Mouse (Mus musculus) heart, postnatal 36 days (tissue): ENCODE measurements around the gene Mpig6b. TPM values are rescaled to one million over a fixed set of nuclear protein-coding genes. Genes with fewer than 3 reads are reported as not detected.

Source experiments
- DNase-seq, 2 experiments: peaks; one replicate each; pipeline ENCODE4 v3.0.0; 2021 to 2022
- intact Hi-C: fragments of 180-260 bp; cut with DNase I; formaldehyde crosslinking; loops from one replicate; pipeline ENCODE4 v1.15.1; 2025
- total RNA-seq, 2 experiments: library from RNA; stranded (reverse); gene quantifications; 2 replicates each; pipeline ENCODE4 v1.2.3; 2021

The Mpig6b gene
- total RNA-seq, 2 experiments from 2014 or later: 0.42 to 0.49 TPM

- intact Hi-C loops: loop anchor here (1.0 to 5.0 kb wide), 3 partner anchors 24 to 214 kb away; partner anchors contain the start of genes Csnk2b, Gpank1 and Msh5
Observed at GRCm38 (mm10) chr17:35022541-35023060, 43.4 kb downstream of the Mpig6b start.

DNA sequence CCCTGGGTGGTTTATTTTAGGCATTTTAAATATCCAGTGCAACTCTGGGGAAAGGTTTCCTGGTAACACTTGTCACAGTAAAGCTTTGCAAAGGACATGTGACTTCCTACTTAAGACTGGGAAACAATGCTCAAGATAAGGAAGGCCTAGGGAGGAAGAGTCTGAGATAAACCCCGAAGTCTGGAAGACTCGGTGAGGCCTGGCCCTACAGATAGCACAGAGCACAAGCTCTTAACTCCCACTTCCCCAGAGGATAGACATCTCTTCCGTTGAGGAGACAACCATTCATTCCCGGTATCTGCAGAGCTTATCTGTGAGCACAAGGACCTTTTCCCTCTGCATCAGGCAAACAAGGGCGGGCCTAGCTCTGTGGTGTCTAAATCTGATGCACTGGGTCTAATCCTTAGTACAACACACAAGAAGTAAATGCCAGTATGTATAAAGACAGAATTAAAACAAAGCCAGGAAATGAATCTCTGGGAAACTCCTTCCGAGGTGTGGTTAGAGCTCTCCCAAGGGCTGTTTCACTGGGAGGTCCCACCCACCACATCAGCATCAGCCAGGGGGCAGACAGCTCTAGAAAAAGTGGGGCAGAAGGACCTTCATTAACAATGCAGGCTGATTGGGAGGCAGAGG is 44.0 kb downstream of the Mpig6b start:
- DNase-seq: peak in 1 of 2 experiments; percentile 56
- intact Hi-C loops: loop anchor here (1.0 to 5.0 kb wide), 7 partner anchors 24 to 215 kb away; partner anchors contain the start of genes Abhd16a, Csnk2b, Ddah2 and Gpank1

More at GRCm38 (mm10) chr17:35022541-35023060, 43.4 kb downstream of the Mpig6b start:
- no peak for DNase-seq

GRCm38 (mm10) chr17:35021163-35021808 is 44.7 kb downstream of the Mpig6b start:
- peak; percentile 92 to 93 for DNase-seq
- intact Hi-C loops: loop anchor here (1.0 to 5.0 kb wide), 5 partner anchors 38 to 101 kb away; partner anchors contain the start of genes Abhd16a, Csnk2b, Ddah2 and Gpank1

GRCm38 (mm10) chr17:35020551-35020950 is 45.4 kb downstream of the Mpig6b start:
- intact Hi-C loops: loop anchor here (2.0 to 5.0 kb wide), 2 partner anchors 68 to 102 kb away; partner anchors contain the start of genes Abhd16a, Csnk2b and Gpank1
- DNase-seq: no peak

- no peak for DNase-seq
- intact Hi-C loops: loop anchor here (2.0 to 5.0 kb wide), 2 partner anchors 69 to 102 kb away; partner anchors contain the start of genes Abhd16a, Csnk2b and Gpank1
Observed at GRCm38 (mm10) chr17:35019894-35020293, 46.1 kb downstream of the Mpig6b start.

DNA sequence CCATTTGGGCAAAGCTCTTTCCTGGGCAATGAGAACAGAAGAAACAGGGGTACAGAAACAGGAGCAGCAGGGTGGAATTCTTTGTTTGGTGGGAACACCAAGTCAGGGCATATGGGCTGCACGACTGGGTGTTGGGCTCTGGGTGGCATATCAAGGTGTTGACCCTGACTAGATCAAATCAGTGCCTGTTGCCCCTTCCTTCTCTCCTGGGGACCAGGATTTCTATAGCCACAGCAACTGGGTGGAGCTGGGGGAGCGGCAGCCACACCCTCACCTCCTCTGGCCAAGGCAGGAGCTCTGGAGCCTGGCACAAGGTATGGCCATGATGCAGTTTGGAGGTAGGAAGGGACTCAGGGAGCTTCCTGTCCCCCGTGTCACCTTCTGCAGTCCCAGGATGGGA is 47.8 kb downstream of the Mpig6b start:
- no peak for DNase-seq
- intact Hi-C loops: no loop called here

DNA sequence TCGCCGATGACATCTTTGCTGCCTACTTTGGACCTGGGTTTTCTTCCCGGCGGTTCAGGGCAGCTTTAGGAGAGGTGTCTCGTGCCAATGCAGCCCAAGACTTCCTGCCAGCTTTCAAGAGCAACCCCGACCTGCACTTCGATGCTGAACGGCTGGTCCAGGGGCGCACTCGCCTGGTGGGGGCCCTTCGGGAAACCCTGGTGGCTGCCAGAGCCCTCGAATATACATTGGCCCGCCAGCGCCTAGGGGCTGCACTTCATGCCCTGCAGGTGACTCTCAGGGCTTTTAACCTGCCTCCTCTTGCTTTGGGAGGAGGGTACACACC is 48.3 kb downstream of the Mpig6b start:
- DNase-seq: no peak
- intact Hi-C loops: no loop called here

GRCm38 (mm10) chr17:35016791-35017705 is 48.9 kb downstream of the Mpig6b start:
- DNase-seq: no peak
- intact Hi-C loops: no loop called here

- DNase-seq: peak in 1 of 2 experiments; percentile 36
- intact Hi-C loops: no loop called here
Observed at GRCm38 (mm10) chr17:35016376-35016775, 49.6 kb downstream of the Mpig6b start, which contains the start of gene Vwa7. Gene Vwa7 (plus strand): TSS chr17:35016579.

GRCm38 (mm10) chr17:35015296-35015695 is 50.7 kb downstream of the Mpig6b start:
- intact Hi-C loops: no loop called here
- no peak for DNase-seq

DNA sequence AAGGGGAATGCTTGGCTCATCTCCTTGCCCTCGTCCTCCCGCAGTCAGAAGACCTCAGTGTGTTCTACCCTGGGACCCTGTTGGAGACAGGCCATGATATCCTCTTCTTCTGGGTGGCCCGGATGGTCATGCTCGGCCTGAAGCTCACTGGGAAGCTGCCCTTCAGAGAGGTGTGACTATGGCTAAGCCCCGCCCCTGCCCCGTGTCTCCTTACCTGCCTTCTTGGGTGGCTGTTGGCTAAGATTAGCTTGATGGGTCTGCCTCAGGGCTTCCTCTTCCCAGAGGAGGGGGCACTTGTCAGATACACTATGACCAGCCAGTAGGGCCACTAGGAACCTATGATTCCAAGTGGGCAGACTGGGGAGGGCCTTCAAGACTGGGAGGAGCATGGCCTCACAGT is 52.8 kb downstream of the Mpig6b start:
- intact Hi-C loops: no loop called here
- DNase-seq: no peak

Other genes with a start within 250 kb of the Mpig6b start
- gene Stk19, start 229.2 kb downstream of the Mpig6b start, total RNA-seq: 10 to 100 TPM in 1 of 2 experiments, 1 to 10 TPM in 1; 10.0 to 11.1 TPM
- 10 to 100 TPM; 12.4 to 17.3 TPM for gene Dxo, start 229.2 kb downstream of the Mpig6b start, total RNA-seq
- 10 to 100 TPM; 22.6 to 24.5 TPM for gene Skiv2l, start 216.0 kb downstream of the Mpig6b start, total RNA-seq
- 10 to 100 TPM; 13.7 to 15.3 TPM for gene Nelfe, start 215.8 kb downstream of the Mpig6b start, total RNA-seq
- gene Cfb, start 203.7 kb downstream of the Mpig6b start, total RNA-seq: 1 to 10 TPM; 4.4 to 7.5 TPM
- 1 to 10 TPM; 7.5 to 7.7 TPM for gene Zbtb12, start 186.7 kb downstream of the Mpig6b start, total RNA-seq
- gene Gm20547, start 184.1 kb downstream of the Mpig6b start, total RNA-seq: not detected
- 1 to 10 TPM; 3.1 to 4.4 TPM for gene C2, start 167.9 kb downstream of the Mpig6b start, total RNA-seq
- gene Ehmt2, start 167.7 kb downstream of the Mpig6b start, total RNA-seq: 10 to 100 TPM; 44.6 to 49.8 TPM
- gene Slc44a4, start 151.7 kb downstream of the Mpig6b start, total RNA-seq: not detected
- 10 to 100 TPM; 13.2 to 16.5 TPM for gene Neu1, start 134.9 kb downstream of the Mpig6b start, total RNA-seq
- 1 to 10 TPM; 2.8 to 4.5 TPM for gene Hspa1b, start 106.9 kb downstream of the Mpig6b start, total RNA-seq
- not detected for gene Gm20481, start 96.3 kb downstream of the Mpig6b start, total RNA-seq
- 1 to 10 TPM; 4.2 to 4.6 TPM for gene Hspa1a, start 94.0 kb downstream of the Mpig6b start, total RNA-seq
- gene Hspa1l, start 93.5 kb downstream of the Mpig6b start, total RNA-seq: 1 to 10 TPM; 7.8 to 9.2 TPM
- gene Lsm2, start 84.3 kb downstream of the Mpig6b start, total RNA-seq: 10 to 100 TPM; 16.0 to 17.4 TPM
- 10 to 100 TPM; 26.7 to 27.4 TPM for gene Vars, start 65.2 kb downstream of the Mpig6b start, total RNA-seq
- gene Vwa7, start 49.6 kb downstream of the Mpig6b start, total RNA-seq: 1 to 10 TPM; 8.4 to 9.3 TPM
- gene Sapcd1, start 38.2 kb downstream of the Mpig6b start, total RNA-seq: not detected
- under 1 TPM; 0.25 to 0.70 TPM for gene Msh5, start 19.4 kb downstream of the Mpig6b start, total RNA-seq
- gene Clic1, start 16.2 kb downstream of the Mpig6b start, total RNA-seq: 10 to 100 TPM; 41.7 to 44.0 TPM
- gene Ddah2, start 7.1 kb downstream of the Mpig6b start, total RNA-seq: 10 to 100 TPM; 27.5 to 27.6 TPM
- gene Ly6g6c, start 796 bp downstream of the Mpig6b start, total RNA-seq: under 1 TPM in 1 of 2 experiments, not detected in 1; 0.56 TPM
- not detected for gene Ly6g6e, start 10.7 kb upstream of the Mpig6b start, total RNA-seq
- gene Ly6g6d, start 11.9 kb upstream of the Mpig6b start, total RNA-seq: under 1 TPM; 0.70 to 0.80 TPM
- gene Ly6g6f, start 19.4 kb upstream of the Mpig6b start, total RNA-seq: not detected
- 10 to 100 TPM; 54.6 to 61.1 TPM for gene Abhd16a, start 23.1 kb upstream of the Mpig6b start, total RNA-seq
- gene Ly6g5c, start 42.1 kb upstream of the Mpig6b start, total RNA-seq: not detected
- gene Ly6g5b, start 49.2 kb upstream of the Mpig6b start, total RNA-seq: not detected
- 1 to 10 TPM; 8.0 to 9.6 TPM for gene Gpank1, start 55.3 kb upstream of the Mpig6b start, total RNA-seq
- gene Csnk2b, start 55.9 kb upstream of the Mpig6b start, total RNA-seq: 100 to 1,000 TPM; 163 to 164 TPM
- gene D17H6S53E, start 60.2 kb upstream of the Mpig6b start, total RNA-seq: 10 to 100 TPM; 25.7 to 26.4 TPM
- not detected for gene Apom, start 65.9 kb upstream of the Mpig6b start, total RNA-seq
- gene Bag6, start 69.0 kb upstream of the Mpig6b start, total RNA-seq: 100 to 1,000 TPM; 243 to 268 TPM
- 100 to 1,000 TPM; 122 to 127 TPM for gene Prrc2a, start 98.7 kb upstream of the Mpig6b start, total RNA-seq
- 1 to 10 TPM; 2.0 to 6.2 TPM for gene Aif1, start 109.9 kb upstream of the Mpig6b start, total RNA-seq
- gene Lst1, start 122.3 kb upstream of the Mpig6b start, total RNA-seq: 1 to 10 TPM; 3.3 to 3.7 TPM
- gene Ltb, start 128.3 kb upstream of the Mpig6b start, total RNA-seq: 1 to 10 TPM; 1.0 to 1.6 TPM
- gene Tnf, start 135.8 kb upstream of the Mpig6b start, total RNA-seq: under 1 TPM; 0.53 to 0.57 TPM
- under 1 TPM in 1 of 2 experiments, not detected in 1; 0.19 TPM for gene Lta, start 139.2 kb upstream of the Mpig6b start, total RNA-seq
- gene Gm16181, start 154.7 kb upstream of the Mpig6b start, total RNA-seq: not detected
- gene Atp6v1g2, start 167.5 kb upstream of the Mpig6b start, total RNA-seq: 1 to 10 TPM; 2.0 to 2.6 TPM
- gene Nfkbil1, start 169.6 kb upstream of the Mpig6b start, total RNA-seq: 1 to 10 TPM; 8.0 to 8.5 TPM
- gene Ddx39b, start 175.6 kb upstream of the Mpig6b start, total RNA-seq: 10 to 100 TPM; 83.3 to 97.3 TPM
- gene H2-D1, start 196.5 kb upstream of the Mpig6b start, total RNA-seq: 100 to 1,000 TPM in 1 of 2 experiments, 10 to 100 TPM in 1; 87.6 to 133 TPM